In the genomic region with DNA sequence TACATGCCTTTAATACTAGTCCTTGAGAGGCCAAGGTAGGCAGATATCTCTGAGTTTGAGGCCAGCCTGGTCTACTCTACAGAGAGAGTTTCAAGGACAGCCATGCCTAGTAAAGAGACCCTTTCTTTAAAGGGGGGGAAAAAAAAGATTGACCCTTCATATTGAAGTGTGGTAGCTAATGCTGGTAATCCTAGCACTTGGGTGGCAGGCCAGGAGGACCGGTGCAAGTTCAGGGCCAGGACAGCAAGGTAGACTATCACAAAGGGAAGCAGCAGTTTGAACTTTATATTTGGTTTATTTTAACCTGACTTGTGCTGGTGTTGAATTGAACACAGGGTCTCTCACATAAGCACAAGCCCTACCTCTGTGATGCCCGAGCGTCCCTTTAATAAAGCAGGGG, we compare ENCODE assay signal across 8 mouse cellular contexts. TPM values are rescaled to one million over a fixed set of nuclear protein-coding genes. Genes with fewer than 3 reads are reported as not detected.
DNase-seq lines count a peak whose midpoint lies in the region; ATAC-seq and TF ChIP-seq lines count a peak whose summit lies in the region.

No protein-coding gene starts in this region.

- H3K36me3 ChIP-seq in lung, postnatal 0 days (ENCODE audit: insufficient read depth, low read length): no peaks in the 10 kb centered on the region
- no peaks in the 10 kb centered on the region for H3K36me3 ChIP-seq in forebrain, postnatal 0 days (ENCODE audit: insufficient read depth)
- H3K36me3 ChIP-seq in limb, embryonic 13.5 days: peaks cover 18% of the 10 kb centered on the region
- H3K36me3 ChIP-seq in stomach, embryonic 14.5 days (ENCODE audit: control insufficient read depth, insufficient read depth, low read length): no peaks in the 10 kb centered on the region; the same call in none of the 2 replicates

- H3K27me3 ChIP-seq in lung, postnatal 0 days (replicated peaks; ENCODE audit: insufficient read depth, low read length): no peaks in the 10 kb centered on the region
- H3K27me3 ChIP-seq in forebrain, postnatal 0 days (ENCODE audit: insufficient read depth, low read length): no peaks in the 10 kb centered on the region
- no peaks in the 10 kb centered on the region for H3K27me3 ChIP-seq in limb, embryonic 13.5 days
- H3K27me3 ChIP-seq in stomach, embryonic 14.5 days (ENCODE audit: control insufficient read depth, insufficient read depth, low read length): no peaks in the 10 kb centered on the region

- peaks cover 9% of the 10 kb centered on the region; the same call in 1 of the 2 replicates for H3K4me1 ChIP-seq in lung, postnatal 0 days (ENCODE audit: insufficient read depth, low read depth, low read length)
- peaks cover 17% of the 10 kb centered on the region; the same call in 1 of the 2 replicates for H3K4me1 ChIP-seq in forebrain, postnatal 0 days (ENCODE audit: insufficient read depth)
- H3K4me1 ChIP-seq in limb, embryonic 13.5 days: peaks cover 17% of the 10 kb centered on the region
- H3K4me1 ChIP-seq in stomach, embryonic 14.5 days (ENCODE audit: control insufficient read depth, insufficient read depth, low read length): peaks cover 8% of the 10 kb centered on the region; the same call in 1 of the 2 replicates

- peak overlapping the region; percentile 97; the same call in 1 of the 2 replicates for H3K4me3 ChIP-seq in lung, postnatal 0 days (ENCODE audit: low read depth, low read length)
- peak overlapping the region; percentile 92 for H3K4me3 ChIP-seq in forebrain, postnatal 0 days (ENCODE audit: low read depth, low read length)
- H3K4me3 ChIP-seq in limb, embryonic 13.5 days: peak overlapping the region; percentile 96
- peak overlapping the region; percentile 98; the same call in 1 of the 2 replicates for H3K4me3 ChIP-seq in stomach, embryonic 14.5 days (ENCODE audit: low read depth, low read length)

- H3K27ac ChIP-seq in lung, postnatal 0 days (ENCODE audit: low read length): no peak overlapping the region
- H3K27ac ChIP-seq in forebrain, postnatal 0 days (ENCODE audit: low read depth, low read length): no peak overlapping the region
- H3K27ac ChIP-seq in limb, embryonic 13.5 days: 0 out of 2 replicates have a peak overlapping the region, but pooled peaks have one; percentile 48
- H3K27ac ChIP-seq in stomach, embryonic 14.5 days (ENCODE audit: low read length): no peak overlapping the region; the same call in 1 of the 2 replicates

- DNase-seq in lung, postnatal 0 days (ENCODE audit: low spot score): no peak
- DNase-seq in lung, postnatal 4 days: no peak
- DNase-seq in forebrain, postnatal 0 days: no peak
- DNase-seq in spleen, postnatal 10 days (ENCODE audit: low spot score in 2 of 2): no peak
- no peak for DNase-seq in kidney, adult 18-20 months
- DNase-seq in right cerebral cortex, postnatal 14 days: no peak

- no peak for TF ChIP-seq CTCF in lung, postnatal 0 days (IDR thresholded peaks at IDR 0.05)
- no peak for TF ChIP-seq CTCF in forebrain, postnatal 0 days (IDR thresholded peaks at IDR 0.05; ENCODE audit: low read depth)

- H3K9me3 ChIP-seq in lung, postnatal 0 days (ENCODE audit: low read length): no peaks in the 10 kb centered on the region
- H3K9me3 ChIP-seq in forebrain, postnatal 0 days (ENCODE audit: low read length): no peaks in the 10 kb centered on the region
- H3K9me3 ChIP-seq in limb, embryonic 13.5 days: no peaks in the 10 kb centered on the region
- H3K9me3 ChIP-seq in stomach, embryonic 14.5 days (ENCODE audit: control insufficient read depth, low read depth, low read length): no peaks in the 10 kb centered on the region

- ATAC-seq in lung, postnatal 0 days: no peak
- ATAC-seq in forebrain, postnatal 0 days: no peak
- ATAC-seq in limb, embryonic 13.5 days (ENCODE audit: low FRiP score, low read depth): no peak
- ATAC-seq in stomach, embryonic 14.5 days (ENCODE audit: insufficient number of reproducible peaks, insufficient read depth, low FRiP score, low read depth): no peak

- no peak for TF ChIP-seq EP300 in lung, postnatal 0 days (IDR thresholded peaks at IDR 0.05)

- 0 out of 2 replicates have a peak overlapping the region, but pooled peaks have one; percentile 16 for H3K9ac ChIP-seq in lung, postnatal 0 days (replicated peaks; ENCODE audit: low read depth)
- H3K9ac ChIP-seq in forebrain, postnatal 0 days: 0 out of 2 replicates have a peak overlapping the region, but pooled peaks have one; percentile 1
- 0 out of 2 replicates have a peak overlapping the region, but pooled peaks have one; percentile 31 for H3K9ac ChIP-seq in limb, embryonic 13.5 days
- no peak overlapping the region for H3K9ac ChIP-seq in stomach, embryonic 14.5 days (replicated peaks; ENCODE audit: low read depth, low read length)

- peak overlapping the region; percentile 73 for H3K4me2 ChIP-seq in lung, postnatal 0 days (replicated peaks; ENCODE audit: low read depth, low read length)
- peak overlapping the region; percentile 95 for H3K4me2 ChIP-seq in forebrain, postnatal 0 days (ENCODE audit: low read depth)
- H3K4me2 ChIP-seq in limb, embryonic 13.5 days (replicated peaks): peak overlapping the region; percentile 74
- peak overlapping the region; percentile 85 for H3K4me2 ChIP-seq in stomach, embryonic 14.5 days (replicated peaks; ENCODE audit: low read depth, low read length)

- WGBS in lung, postnatal 0 days: 83% methylated on average over 3 of the region's 3 CpGs
- 90% methylated on average over 3 of the region's 3 CpGs for WGBS in forebrain, postnatal 0 days
- WGBS in limb, embryonic 13.5 days: 82% methylated on average over 3 of the region's 3 CpGs
- 88% methylated on average over 3 of the region's 3 CpGs for WGBS in stomach, embryonic 14.5 days

RNA-seq across cellular contexts. Expression of gene Ppm1d, which starts 2.3 kb away (rescaled TPM):
- 12.6 and 13.3 TPM in 2 replicates for polyA plus RNA-seq in lung, postnatal 0 days (2015; fragmentation: Nextera tagmentation; extraction: Ambion mirVana)
- total RNA-seq in forebrain, postnatal 0 days (2014; rRNA removed): 18.5 and 31.6 TPM in 2 replicates
- polyA plus RNA-seq in forebrain, postnatal 0 days (2015; fragmentation: Nextera tagmentation; extraction: Ambion mirVana): 16.3 and 16.6 TPM in 2 replicates
- 18.4 and 19.6 TPM in 2 replicates for polyA plus RNA-seq in limb, embryonic 13.5 days (2015; fragmentation: Nextera tagmentation; extraction: Ambion mirVana)
- polyA plus RNA-seq in stomach, embryonic 14.5 days (2014; fragmentation: Nextera tagmentation; extraction: Ambion mirVana): 14.6 and 20.3 TPM in 2 replicates

RNA-seq across cellular contexts. Expression of gene Bcas3, which starts 39.6 kb away (rescaled TPM):
- polyA plus RNA-seq in lung, postnatal 0 days (2015; fragmentation: Nextera tagmentation; extraction: Ambion mirVana): 26.0 and 31.0 TPM in 2 replicates
- total RNA-seq in forebrain, postnatal 0 days (2014; rRNA removed): 29.3 and 33.1 TPM in 2 replicates
- polyA plus RNA-seq in forebrain, postnatal 0 days (2015; fragmentation: Nextera tagmentation; extraction: Ambion mirVana): 30.3 and 31.6 TPM in 2 replicates
- 25.5 and 30.3 TPM in 2 replicates for polyA plus RNA-seq in limb, embryonic 13.5 days (2015; fragmentation: Nextera tagmentation; extraction: Ambion mirVana)
- polyA plus RNA-seq in stomach, embryonic 14.5 days (2014; fragmentation: Nextera tagmentation; extraction: Ambion mirVana): 20.4 and 22.6 TPM in 2 replicates
